Mouse (Mus musculus) E14TG2a.4 (cell line): ENCODE data around the gene Ccdc93.
A peak's percentile ranks its signal among the peaks of the same experiment; 100 is the strongest.

Source experiments
- H3K27me3 ChIP-seq: 2 replicates; pipeline ENCODE4 v1.6.1; 2014; ENCODE audit warnings: low read length, control low read depth; ENCODE audit not compliant: insufficient read depth
- H3K36me3 ChIP-seq: 2 replicates; pipeline ENCODE4 v1.6.1; 2014; ENCODE audit warnings: low read length, control low read depth; ENCODE audit not compliant: insufficient read depth
- H3K4me1 ChIP-seq: replicated peaks from 2 replicates; pipeline ENCODE4 v1.6.1; 2014; ENCODE audit warnings: low read depth, low read length, control low read depth
- H3K4me3 ChIP-seq: replicated peaks from 2 replicates; pipeline ENCODE4 v1.5.1; 2014; ENCODE audit warnings: mild to moderate bottlenecking, low read length
- H3K9me3 ChIP-seq: 2 replicates; pipeline ENCODE4 v1.6.1; 2014; ENCODE audit warnings: low read length, control low read depth
- CTCF ChIP-seq: conservative IDR thresholded peaks from 2 replicates; pipeline ENCODE4 v1.5.1; 2014; ENCODE audit warnings: low read length
- NANOG ChIP-seq: IDR thresholded peaks from 2 replicates; pipeline ENCODE4 v1.6.1; 2014; ENCODE audit warnings: borderline replicate concordance, low read length, mixed read lengths
- POU5F1 ChIP-seq: IDR thresholded peaks from 2 replicates; pipeline ENCODE4 v1.6.1; 2014; ENCODE audit warnings: low read length, borderline replicate concordance

Ccdc93 gene

DNA sequence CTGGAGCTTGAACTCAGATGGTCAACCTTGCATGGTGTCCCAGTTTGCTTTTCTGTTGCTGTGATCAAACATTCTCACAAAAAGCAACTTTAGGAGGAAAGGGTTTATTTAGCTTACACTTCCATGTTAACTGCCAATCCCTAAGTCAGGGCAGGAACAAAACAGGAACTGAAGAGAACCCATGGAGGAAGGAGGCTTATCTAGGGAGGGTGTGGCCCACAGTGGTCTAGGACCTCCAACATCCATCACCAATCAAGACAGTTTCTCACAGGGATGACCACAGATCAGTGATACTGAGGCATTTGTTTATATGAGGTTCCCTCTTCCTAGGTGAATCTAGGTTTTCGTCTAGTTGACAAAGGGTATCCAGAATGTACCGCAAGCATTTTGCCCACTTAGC, 81.1 kb downstream of the Ccdc93 start:
- TF ChIP-seq POU5F1 (no peak), CTCF (no peak)
- H3K9me3 ChIP-seq: 0 out of 2 replicates have a peak, but pooled peaks cover 3% of the 10 kb centered on the region
- no peaks in the 10 kb centered on the region for H3K4me1 ChIP-seq
- no peaks in the 10 kb centered on the region for H3K27me3 ChIP-seq
- H3K4me3 ChIP-seq: no peak overlapping the region
- H3K36me3 ChIP-seq: no peaks in the 10 kb centered on the region

DNA sequence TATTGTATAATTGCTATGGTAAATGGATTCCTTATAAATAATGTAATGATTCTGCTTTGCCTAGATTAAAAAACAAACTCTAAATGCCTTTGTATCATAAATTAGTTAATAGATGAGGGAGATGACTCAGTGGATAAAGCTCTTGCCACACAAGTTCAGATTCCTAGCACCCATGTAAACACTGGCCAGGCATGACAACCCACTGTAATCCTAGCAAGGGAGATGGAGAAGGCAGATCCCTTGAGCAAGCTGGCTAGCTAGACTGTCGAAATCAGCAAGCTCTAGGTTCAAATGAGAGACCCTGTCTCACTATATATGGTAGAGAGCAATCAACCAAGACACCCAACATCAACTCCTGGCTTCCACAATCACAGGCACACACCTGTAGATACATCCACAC, 87.8 kb downstream of the Ccdc93 start:
- H3K9me3 ChIP-seq: no peaks in the 10 kb centered on the region
- peaks cover 7% of the 10 kb centered on the region for H3K27me3 ChIP-seq
- TF ChIP-seq NANOG (no peak), CTCF (no peak), POU5F1 (no peak)
- no peaks in the 10 kb centered on the region for H3K36me3 ChIP-seq
- no peak overlapping the region for H3K4me3 ChIP-seq
- no peaks in the 10 kb centered on the region for H3K4me1 ChIP-seq

DNA sequence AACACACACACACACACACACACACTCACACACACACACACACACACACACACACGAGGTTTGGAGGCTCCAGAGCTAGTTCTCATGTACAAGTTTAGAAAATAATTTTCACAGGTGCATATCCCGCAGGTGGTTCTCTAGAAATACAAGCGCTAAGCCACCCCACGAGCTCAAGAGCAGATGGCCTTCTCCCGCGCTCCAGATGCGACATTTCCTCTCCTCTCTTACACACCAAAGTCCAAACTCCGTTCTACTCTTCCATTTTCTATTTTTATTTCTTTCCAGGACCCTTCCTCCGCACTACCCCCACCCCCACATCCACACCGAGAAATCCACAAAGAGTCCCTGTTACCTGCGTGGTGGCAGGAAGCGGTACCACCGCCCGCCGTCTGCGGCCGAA, 96.2 kb downstream of the Ccdc93 start:
- Histone ChIP-seq H3K9me3 (no peaks in the 10 kb centered on the region), H3K4me3 (peak overlapping the region; percentile 68), H3K36me3 (no peaks in the 10 kb centered on the region), H3K4me1 (peaks cover 18% of the 10 kb centered on the region), H3K27me3 (peaks cover 61% of the 10 kb centered on the region)
- TF ChIP-seq NANOG (no peak), CTCF (no peak), POU5F1 (no peak)

DNA sequence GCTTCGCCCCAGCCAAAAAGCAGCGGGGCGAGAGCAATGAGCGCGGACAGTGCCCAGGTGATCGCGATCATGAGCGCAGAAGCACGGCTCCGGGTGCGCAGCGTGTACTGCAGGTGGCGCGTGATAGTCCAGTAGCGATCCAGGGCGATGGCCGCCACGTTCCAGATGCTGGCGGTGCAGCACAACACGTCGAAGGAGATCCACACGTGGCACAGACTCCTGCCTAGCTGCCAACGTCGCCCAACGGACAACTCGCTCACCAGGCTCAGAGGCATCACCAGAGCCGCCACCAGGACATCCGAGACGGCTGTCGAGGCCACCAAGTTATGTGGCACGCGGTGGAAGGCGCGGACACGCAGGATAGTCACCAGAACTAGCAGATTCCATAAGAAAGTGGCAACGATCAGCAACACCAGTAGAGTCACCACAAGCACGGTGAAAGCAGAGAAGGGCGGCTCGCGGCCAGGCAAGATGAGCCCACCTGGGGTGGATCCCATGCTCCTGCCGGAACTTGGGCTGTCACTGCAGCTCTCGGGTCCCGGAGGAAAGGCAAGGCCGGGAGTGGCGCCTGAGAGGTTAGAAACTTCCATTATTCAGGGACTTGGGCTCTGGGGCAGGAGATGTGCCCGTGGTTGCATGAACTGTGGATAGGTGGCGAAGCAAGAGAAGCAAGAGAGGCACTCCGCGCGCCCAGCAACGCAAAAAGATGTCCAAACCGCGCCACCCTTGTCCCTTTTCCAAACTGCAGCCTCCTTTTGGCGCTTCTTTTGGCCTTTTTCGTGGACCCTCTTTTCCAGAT, 97.0 kb downstream of the Ccdc93 start:
- Histone ChIP-seq H3K9me3 (no peaks in the 10 kb centered on the region), H3K27me3 (peaks cover 63% of the 10 kb centered on the region), H3K36me3 (no peaks in the 10 kb centered on the region), H3K4me3 (peak overlapping the region; percentile 68), H3K4me1 (peaks cover 18% of the 10 kb centered on the region)
- no peak for TF ChIP-seq CTCF

DNA sequence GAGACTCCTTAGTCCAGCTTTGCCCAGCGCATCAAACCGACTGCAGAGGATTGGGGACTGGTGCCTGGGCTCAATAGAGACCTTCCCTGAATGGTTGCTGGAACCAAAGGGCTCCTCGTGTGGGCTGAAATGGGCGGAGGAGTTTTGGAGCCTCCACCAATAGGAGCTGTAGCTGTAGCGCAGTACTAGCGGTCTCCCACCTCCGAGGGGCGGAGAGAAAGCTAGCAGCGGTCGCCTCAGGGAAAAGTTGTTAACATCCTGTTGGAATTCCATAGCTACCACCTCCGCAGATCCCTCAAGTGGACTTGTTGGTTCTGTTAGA, 97.5 kb downstream of the Ccdc93 start, which contains the start of gene Htr5b:
Gene Htr5b, minus strand, starts transcription at position 67 of the 322 bp plus-strand sequence.
- Histone ChIP-seq H3K27me3 (peaks cover 64% of the 10 kb centered on the region), H3K36me3 (no peaks in the 10 kb centered on the region), H3K4me3 (peak within 1 kb of the TSS; percentile 68), H3K9me3 (no peaks in the 10 kb centered on the region), H3K4me1 (peaks cover 18% of the 10 kb centered on the region)
- no peak for TF ChIP-seq CTCF
- TF ChIP-seq NANOG: no peak

DNA sequence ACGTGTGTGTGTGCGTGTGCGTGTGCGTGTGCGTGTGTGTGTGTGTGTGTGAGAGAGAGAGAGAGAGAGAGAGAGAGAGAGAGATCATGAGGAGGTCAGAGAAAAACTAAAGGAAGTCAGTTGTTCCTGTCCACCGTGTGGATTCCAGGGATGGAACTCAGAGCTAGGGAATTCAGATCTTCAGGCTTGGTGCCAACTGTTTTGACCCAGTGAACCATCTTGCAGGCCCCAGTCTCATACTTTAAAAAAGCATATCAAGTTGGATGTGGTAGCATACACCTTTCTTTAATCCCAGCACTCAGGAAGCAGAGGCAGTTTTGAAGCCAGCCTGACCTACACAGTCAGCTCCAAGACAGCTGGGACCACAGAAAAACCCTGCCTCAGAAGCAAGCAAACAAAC, 98.4 kb downstream of the Ccdc93 start:
- no peaks in the 10 kb centered on the region for H3K9me3 ChIP-seq
- no peaks in the 10 kb centered on the region for H3K36me3 ChIP-seq
- TF ChIP-seq NANOG: no peak
- no peak for TF ChIP-seq POU5F1
- no peak for TF ChIP-seq CTCF
- H3K4me3 ChIP-seq: no peak overlapping the region
- H3K27me3 ChIP-seq: peaks cover 64% of the 10 kb centered on the region
- H3K4me1 ChIP-seq: peaks cover 18% of the 10 kb centered on the region

DNA sequence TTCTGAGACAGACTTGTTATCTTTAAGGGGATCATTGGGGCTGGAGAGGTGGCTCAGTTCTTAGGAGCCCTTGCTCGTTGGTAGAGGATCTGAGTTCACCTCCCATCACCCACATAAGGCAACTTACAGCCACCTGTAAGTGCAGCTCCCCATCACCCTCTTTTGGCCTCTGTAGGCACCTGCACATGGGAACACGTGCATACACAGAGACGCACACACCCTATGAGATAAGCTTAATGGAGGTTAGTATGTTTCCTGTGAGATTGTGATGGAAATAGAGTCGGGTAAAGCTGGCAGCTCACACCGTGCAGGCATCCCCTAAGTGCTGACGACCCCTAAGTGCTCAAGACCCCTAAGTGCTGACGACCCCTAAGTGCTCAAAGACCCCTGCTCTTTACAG, 100.6 kb downstream of the Ccdc93 start:
- no peak overlapping the region for H3K4me3 ChIP-seq
- H3K27me3 ChIP-seq: peaks cover 48% of the 10 kb centered on the region
- H3K9me3 ChIP-seq: no peaks in the 10 kb centered on the region
- TF ChIP-seq NANOG (no peak), CTCF (no peak), POU5F1 (no peak)
- H3K4me1 ChIP-seq: peaks cover 18% of the 10 kb centered on the region
- no peaks in the 10 kb centered on the region for H3K36me3 ChIP-seq

DNA sequence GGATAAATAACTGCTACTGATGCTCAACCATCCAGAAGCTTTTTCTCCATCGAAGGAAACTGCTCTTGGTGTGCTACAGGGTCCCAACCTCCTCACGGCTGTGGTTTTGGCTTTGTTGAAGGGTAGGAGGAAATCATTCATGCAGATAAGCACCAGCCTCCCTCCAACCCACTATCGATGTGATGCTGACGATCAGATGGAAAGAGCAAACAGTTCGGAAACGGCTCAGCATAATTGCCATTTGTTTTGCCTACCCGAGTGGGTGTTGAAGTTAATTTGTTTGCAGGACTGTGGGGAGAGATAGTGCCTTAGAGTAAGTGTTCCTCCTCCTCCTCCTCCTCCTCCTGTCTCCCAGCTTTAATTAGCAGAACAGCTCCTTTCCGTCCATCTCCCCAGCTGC, 109.5 kb downstream of the Ccdc93 start:
- H3K9me3 ChIP-seq: no peaks in the 10 kb centered on the region

DNA sequence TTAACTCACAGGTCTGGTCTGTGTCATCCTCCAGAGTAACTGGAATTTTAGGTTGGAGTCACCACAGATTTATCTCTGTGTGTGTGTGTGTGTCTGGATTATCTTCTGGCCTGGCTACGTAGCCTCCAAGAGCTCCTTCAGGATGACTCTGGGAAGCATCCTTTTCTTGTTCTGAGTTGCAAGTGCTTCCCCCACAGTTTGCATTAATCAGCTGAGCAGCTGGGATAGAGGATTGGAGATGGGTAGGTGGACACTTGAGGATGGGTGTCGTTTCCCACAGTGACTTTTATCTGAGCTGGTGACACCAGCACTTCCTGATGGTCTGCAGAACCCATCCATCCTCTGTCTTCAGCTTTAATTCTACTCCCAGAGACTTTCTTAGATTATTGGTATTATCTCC, 116.0 kb downstream of the Ccdc93 start:
- H3K36me3 ChIP-seq: peaks cover 10% of the 10 kb centered on the region
- TF ChIP-seq POU5F1 (no peak), NANOG (no peak), CTCF (no peak)
- H3K4me1 ChIP-seq: peaks cover 21% of the 10 kb centered on the region

More for the DNA sequence above, 109.5 kb downstream of the Ccdc93 start:
- no peak overlapping the region for H3K4me3 ChIP-seq
- no peaks in the 10 kb centered on the region for H3K27me3 ChIP-seq
- H3K4me1 ChIP-seq: no peaks in the 10 kb centered on the region
- no peaks in the 10 kb centered on the region for H3K36me3 ChIP-seq
- TF ChIP-seq POU5F1 (no peak), NANOG (no peak), CTCF (no peak)

More for the DNA sequence above, 116.0 kb downstream of the Ccdc93 start:
- Histone ChIP-seq H3K9me3 (no peaks in the 10 kb centered on the region), H3K4me3 (no peak overlapping the region), H3K27me3 (no peaks in the 10 kb centered on the region)
